Mouse (Mus musculus): Measurements from ENCODE around the gene Lcn11. TPM values are rescaled to one million over a fixed set of nuclear protein-coding genes. Genes with fewer than 3 reads are reported as not detected.
"Not testable (repeated sequence)": the region's sequence is repeated elsewhere in the genome, so short reads cannot be mapped to it uniquely, and the experiment has no call there.

Gene Lcn11
- total RNA-seq (2021) (not detected), polyA plus RNA-seq (2012; rRNA removed) (not detected in 2 replicates)
- long read RNA-seq: 0 reads

GRCm38 (mm10) chr2:25776717-25777116 is at the start of gene Lcn11:
TSS of gene Lcn11 (plus strand) at chr2:25777017.
- Histone ChIP-seq H3K27ac (no peak within 1 kb of the TSS), H3K9ac (ENCODE audit: low read depth, low read length) (no peak within 1 kb of the TSS), H3K36me3 (ENCODE audit: control insufficient read depth, insufficient read depth, low read length) (no peaks in the 10 kb centered on the region), H3K27me3 (ENCODE audit: control insufficient read depth, insufficient read depth, low read length) (no peaks in the 10 kb centered on the region), H3K79me2 (replicated peaks; ENCODE audit: control insufficient read depth, insufficient read depth, low read length) (no peaks in the 10 kb centered on the region), H3K4me3 (no peak within 1 kb of the TSS), H3K4me1 (ENCODE audit: control insufficient read depth, insufficient read depth, low read length) (no peaks in the 10 kb centered on the region)
- intact Hi-C loops (cut with DNase I): no loop called here
- WGBS: 83% methylated on average over 1 of the region's 1 CpGs
- TF ChIP-seq EP300 (IDR thresholded peaks at IDR 0.05; ENCODE audit: insufficient read depth, low read depth, low read length) (no peak), CTCF (IDR thresholded peaks at IDR 0.05) (no peak), POLR2A (IDR thresholded peaks at IDR 0.05; ENCODE audit: insufficient read depth, low read depth, low read length) (no peak)
- no peak for DNase-seq

- intact Hi-C loops (cut with DNase I): no loop called here
- no peak overlapping the region for H3K4me3 ChIP-seq
- no peaks in the 10 kb centered on the region for H3K4me1 ChIP-seq (ENCODE audit: control insufficient read depth, insufficient read depth, low read length)
- no peaks in the 10 kb centered on the region for H3K36me3 ChIP-seq (ENCODE audit: control insufficient read depth, insufficient read depth, low read length)
- no peak overlapping the region for H3K9ac ChIP-seq (ENCODE audit: low read depth, low read length)
- DNase-seq: no peak
- no peaks in the 10 kb centered on the region for H3K27me3 ChIP-seq (ENCODE audit: control insufficient read depth, insufficient read depth, low read length)
- no peak for TF ChIP-seq EP300 (IDR thresholded peaks at IDR 0.05; ENCODE audit: insufficient read depth, low read depth, low read length)
- no peak for TF ChIP-seq CTCF (IDR thresholded peaks at IDR 0.05)
- no peak for TF ChIP-seq POLR2A (IDR thresholded peaks at IDR 0.05; ENCODE audit: insufficient read depth, low read depth, low read length)
- no peak overlapping the region for H3K27ac ChIP-seq
- no peaks in the 10 kb centered on the region for H3K79me2 ChIP-seq (replicated peaks; ENCODE audit: control insufficient read depth, insufficient read depth, low read length)
- whole genome bisulfite sequencing: 20% methylated on average over 2 of the region's 2 CpGs
Measured at GRCm38 (mm10) chr2:25733199-25733930, 43.5 kb upstream of the Lcn11 start.

- H3K4me1 ChIP-seq (ENCODE audit: control insufficient read depth, insufficient read depth, low read length); intact Hi-C loops (cut with DNase I): not testable (repeated sequence)
Measured at GRCm38 (mm10) chr2:25736709-25737108, 40.1 kb upstream of the Lcn11 start, which contains the start of gene Obp2b. TSS of gene Obp2b (plus strand) at chr2:25737009.

GRCm38 (mm10) chr2:25741671-25742070 is 35.1 kb upstream of the Lcn11 start:
- Histone ChIP-seq H3K4me1 (ENCODE audit: control insufficient read depth, insufficient read depth, low read length) (no peaks in the 10 kb centered on the region), H3K36me3 (ENCODE audit: control insufficient read depth, insufficient read depth, low read length) (no peaks in the 10 kb centered on the region), H3K27ac (no peak overlapping the region), H3K27me3 (ENCODE audit: control insufficient read depth, insufficient read depth, low read length) (no peaks in the 10 kb centered on the region), H3K4me3 (no peak overlapping the region), H3K79me2 (replicated peaks; ENCODE audit: control insufficient read depth, insufficient read depth, low read length) (no peaks in the 10 kb centered on the region), H3K9ac (ENCODE audit: low read depth, low read length) (no peak overlapping the region)
- TF ChIP-seq EP300 (IDR thresholded peaks at IDR 0.05; ENCODE audit: insufficient read depth, low read depth, low read length) (no peak), CTCF (IDR thresholded peaks at IDR 0.05) (no peak), POLR2A (IDR thresholded peaks at IDR 0.05; ENCODE audit: insufficient read depth, low read depth, low read length) (no peak)
- 21% methylated on average over 1 of the region's 1 CpGs for WGBS
- intact Hi-C loops (cut with DNase I): no loop called here
- no peak for DNase-seq

More at GRCm38 (mm10) chr2:25736709-25737108, 40.1 kb upstream of the Lcn11 start, which contains the start of gene Obp2b:
- not testable (repeated sequence) for H3K9ac ChIP-seq (ENCODE audit: low read depth, low read length); H3K36me3 ChIP-seq (ENCODE audit: control insufficient read depth, insufficient read depth, low read length); DNase-seq; H3K27me3 ChIP-seq (ENCODE audit: control insufficient read depth, insufficient read depth, low read length); H3K79me2 ChIP-seq (replicated peaks; ENCODE audit: control insufficient read depth, insufficient read depth, low read length); H3K27ac ChIP-seq; H3K4me3 ChIP-seq
- WGBS: 67% methylated on average over 3 of the region's 3 CpGs

GRCm38 (mm10) chr2:25754201-25754600 is 22.6 kb upstream of the Lcn11 start:
- no peaks in the 10 kb centered on the region for H3K4me1 ChIP-seq (ENCODE audit: control insufficient read depth, insufficient read depth, low read length)
- intact Hi-C loops (cut with DNase I): no loop called here

GRCm38 (mm10) chr2:25758064-25758625 is 18.7 kb upstream of the Lcn11 start:
- Histone ChIP-seq H3K4me3 (no peak overlapping the region), H3K27ac (no peak overlapping the region), H3K79me2 (replicated peaks; ENCODE audit: control insufficient read depth, insufficient read depth, low read length) (no peaks in the 10 kb centered on the region), H3K36me3 (ENCODE audit: control insufficient read depth, insufficient read depth, low read length) (no peaks in the 10 kb centered on the region), H3K4me1 (ENCODE audit: control insufficient read depth, insufficient read depth, low read length) (no peaks in the 10 kb centered on the region), H3K27me3 (ENCODE audit: control insufficient read depth, insufficient read depth, low read length) (no peaks in the 10 kb centered on the region), H3K9ac (ENCODE audit: low read depth, low read length) (no peak overlapping the region)
- no peak for DNase-seq
- WGBS: 51% methylated on average over 4 of the region's 4 CpGs
- TF ChIP-seq POLR2A (IDR thresholded peaks at IDR 0.05; ENCODE audit: insufficient read depth, low read depth, low read length) (no peak), CTCF (IDR thresholded peaks at IDR 0.05) (no peak), EP300 (IDR thresholded peaks at IDR 0.05; ENCODE audit: insufficient read depth, low read depth, low read length) (no peak)
- intact Hi-C loops (cut with DNase I): no loop called here

More at GRCm38 (mm10) chr2:25754201-25754600, 22.6 kb upstream of the Lcn11 start:
- Histone ChIP-seq H3K27ac (no peak overlapping the region), H3K36me3 (ENCODE audit: control insufficient read depth, insufficient read depth, low read length) (no peaks in the 10 kb centered on the region), H3K9ac (ENCODE audit: low read depth, low read length) (no peak overlapping the region), H3K4me3 (no peak overlapping the region), H3K27me3 (ENCODE audit: control insufficient read depth, insufficient read depth, low read length) (no peaks in the 10 kb centered on the region), H3K79me2 (replicated peaks; ENCODE audit: control insufficient read depth, insufficient read depth, low read length) (no peaks in the 10 kb centered on the region)
- TF ChIP-seq CTCF (IDR thresholded peaks at IDR 0.05) (no peak), EP300 (IDR thresholded peaks at IDR 0.05; ENCODE audit: insufficient read depth, low read depth, low read length) (no peak), POLR2A (IDR thresholded peaks at IDR 0.05; ENCODE audit: insufficient read depth, low read depth, low read length) (no peak)
- DNase-seq: no peak
- WGBS: 81% methylated on average over 1 of the region's 1 CpGs

Data from heart, adult 2 months (tissue).